Mouse (Mus musculus) CD4-positive, CD25-positive, alpha-beta regulatory T cell, adult 4 months (primary cell): Measurements from ENCODE around the gene Vars. TPM values are rescaled to one million over a fixed set of nuclear protein-coding genes. Genes with fewer than 3 reads are reported as not detected.
"Not testable (repeated sequence)": the region's sequence is repeated elsewhere in the genome, so short reads cannot be mapped to it uniquely, and the experiment has no call there.

Experiments used
- ATAC-seq: one replicate; pipeline ENCODE4 v1.8.0; 2017
- polyA plus RNA-seq, 2 experiments: library from polyadenylated mRNA; unstranded; fragments of 100-300 nt; shearing (Covaris generic); gene quantifications; one replicate each; pipeline ENCODE4 v1.2.1; 2017

The Vars gene
- polyA plus RNA-seq, 2 experiments from 2014 or later: 28.4 to 31.6 TPM

DNA sequence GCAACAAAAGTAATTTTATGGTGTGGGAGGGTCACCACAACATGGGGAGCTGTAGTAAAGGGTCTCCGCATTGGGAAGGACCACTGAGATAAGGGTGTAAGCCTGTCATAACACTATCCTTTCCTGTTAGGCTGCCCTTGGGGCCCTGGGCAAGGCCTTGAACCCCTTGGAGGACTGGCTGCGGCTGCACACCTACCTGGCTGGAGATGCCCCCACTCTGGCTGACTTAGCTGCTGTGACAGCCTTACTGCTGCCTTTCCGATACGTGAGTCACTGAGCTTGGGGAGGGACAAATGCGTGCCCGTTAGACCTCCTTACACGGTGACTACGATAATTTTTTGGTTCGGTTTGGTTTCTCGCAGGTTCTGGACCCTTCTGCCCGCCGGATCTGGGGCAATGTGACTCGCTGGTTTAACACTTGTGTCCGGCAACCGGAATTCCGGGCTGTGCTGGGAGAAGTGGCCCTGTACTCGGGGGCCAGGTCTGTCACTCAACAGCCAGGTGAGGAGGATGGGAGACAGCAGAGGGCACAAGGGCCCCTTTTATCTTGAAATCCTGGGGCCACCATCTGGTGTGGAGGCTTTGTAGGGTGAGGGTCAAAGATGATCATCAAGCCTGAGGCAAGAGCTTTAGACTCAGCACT is 3.4 kb downstream of the Vars start:
- ATAC-seq: no peak

DNA sequence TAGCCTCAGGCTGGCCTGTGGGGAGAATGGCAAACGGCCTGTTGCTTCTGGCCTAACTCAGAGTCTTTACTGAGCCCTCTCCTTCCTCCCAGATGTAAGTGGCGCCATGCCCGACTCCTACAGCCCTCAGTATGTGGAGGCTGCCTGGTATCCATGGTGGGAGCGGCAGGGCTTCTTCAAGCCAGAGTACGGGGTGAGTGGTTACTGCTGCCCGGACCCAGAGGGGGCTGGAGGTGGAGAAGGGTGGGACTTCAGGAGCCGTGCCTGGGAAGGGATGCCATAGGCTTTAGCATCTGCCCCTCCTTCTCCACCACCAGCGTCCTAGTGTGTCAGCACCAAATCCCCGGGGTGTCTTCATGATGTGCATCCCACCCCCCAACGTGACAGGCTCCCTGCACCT is 4.4 kb downstream of the Vars start:
- no peak for ATAC-seq

DNA sequence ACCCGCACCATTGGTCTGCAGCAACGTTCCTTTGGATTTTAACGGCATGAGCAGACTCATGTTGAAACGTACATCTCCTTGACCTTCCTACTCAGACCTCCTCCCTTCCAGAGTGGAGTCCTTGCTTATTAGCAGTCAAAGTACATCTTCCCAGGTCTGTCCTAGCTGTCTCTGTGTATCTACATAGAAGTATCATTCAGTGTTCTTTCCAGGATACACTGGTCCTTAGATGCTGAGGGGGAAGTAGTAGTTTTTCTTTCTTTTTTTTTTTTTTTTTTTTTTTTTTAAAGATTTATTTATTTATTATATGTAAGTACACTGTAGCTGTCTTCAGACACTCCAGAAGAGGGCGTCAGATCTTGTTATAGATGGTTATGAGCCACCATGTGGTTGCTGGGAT is 5.1 kb downstream of the Vars start:
- ATAC-seq: not testable (repeated sequence)

DNA sequence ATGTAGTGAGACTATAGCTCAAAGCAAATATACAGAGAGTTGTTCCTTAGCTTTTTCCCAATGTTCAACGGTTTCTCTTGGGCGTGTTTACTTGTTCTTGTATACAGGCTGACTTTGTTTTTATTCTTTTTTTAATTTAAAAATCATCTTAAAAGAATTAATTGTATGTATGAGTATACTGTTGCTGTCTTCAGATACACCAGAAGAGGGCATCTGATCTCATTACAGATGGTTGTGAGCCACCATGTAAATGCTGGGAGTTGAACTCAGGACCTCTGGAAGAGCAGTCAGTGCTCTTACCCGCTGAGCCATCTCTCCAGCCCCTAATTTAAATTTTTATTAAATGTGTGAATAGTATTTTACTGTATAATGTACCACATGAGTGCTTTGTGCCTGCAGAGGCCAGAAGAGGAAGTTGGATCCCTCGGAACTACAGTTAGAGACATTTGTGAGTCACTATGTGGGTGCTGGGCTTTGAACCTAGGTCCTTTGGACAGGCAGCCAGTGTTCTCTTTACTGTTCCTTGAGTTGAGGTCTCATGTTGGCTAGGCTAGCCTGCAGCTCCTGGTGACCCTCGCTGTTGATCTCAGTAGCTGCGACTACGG is 6.7 kb downstream of the Vars start:
- no peak for ATAC-seq

DNA sequence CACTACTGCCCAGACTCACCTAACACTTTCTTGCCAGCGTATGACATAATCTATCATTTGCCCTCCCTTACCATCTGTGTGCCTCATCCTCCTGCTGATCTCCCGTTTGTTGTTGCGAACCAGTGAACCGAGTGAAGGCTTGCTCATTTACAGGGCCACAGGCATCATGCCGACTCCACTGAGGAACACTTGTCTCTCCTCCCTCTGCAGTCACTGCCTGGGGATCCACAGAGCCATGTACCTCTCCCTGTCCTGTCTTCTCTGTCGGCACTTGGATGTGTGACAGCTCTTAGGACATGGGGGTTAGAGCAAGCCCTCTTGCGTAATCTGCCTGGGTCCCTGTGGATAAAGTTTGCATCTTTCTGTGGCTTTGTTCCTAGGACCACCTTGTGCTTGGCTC is 8.8 kb downstream of the Vars start:
- ATAC-seq: no peak

DNA sequence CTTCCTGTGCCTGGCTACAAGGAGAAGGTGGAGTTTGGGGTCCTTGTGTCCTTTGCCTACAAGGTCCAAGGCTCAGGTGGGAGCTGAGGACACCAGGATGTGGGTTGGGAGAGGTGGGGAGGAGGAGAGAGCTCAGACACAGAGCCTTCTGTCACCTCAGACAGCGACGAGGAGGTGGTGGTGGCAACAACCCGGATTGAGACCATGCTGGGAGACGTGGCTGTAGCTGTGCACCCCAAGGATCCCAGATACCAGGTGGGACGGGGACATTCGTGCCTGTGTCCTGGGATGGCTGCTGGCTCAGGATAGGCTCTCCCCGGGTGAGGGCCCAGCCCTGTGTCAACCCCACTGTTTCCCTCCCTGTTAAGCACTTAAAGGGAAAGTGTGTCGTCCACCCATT is 10.7 kb downstream of the Vars start:
- ATAC-seq: no peak

DNA sequence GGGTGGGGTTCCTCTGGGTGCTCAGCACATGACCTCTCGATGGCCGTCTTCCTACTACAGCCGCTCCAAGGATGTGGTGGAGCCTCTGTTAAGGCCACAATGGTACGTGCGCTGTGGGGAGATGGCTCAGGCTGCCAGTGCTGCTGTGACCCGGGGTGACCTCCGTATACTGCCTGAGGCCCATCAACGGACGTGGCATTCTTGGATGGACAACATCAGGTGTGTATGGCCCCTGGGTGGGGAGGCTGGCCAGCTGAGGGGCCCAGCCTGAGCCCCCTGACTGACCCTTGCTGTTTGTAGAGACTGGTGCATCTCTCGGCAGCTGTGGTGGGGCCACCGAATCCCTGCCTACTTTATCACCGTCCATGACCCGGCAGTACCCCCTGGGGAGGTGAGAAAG is 11.6 kb downstream of the Vars start:
- no peak for ATAC-seq

DNA sequence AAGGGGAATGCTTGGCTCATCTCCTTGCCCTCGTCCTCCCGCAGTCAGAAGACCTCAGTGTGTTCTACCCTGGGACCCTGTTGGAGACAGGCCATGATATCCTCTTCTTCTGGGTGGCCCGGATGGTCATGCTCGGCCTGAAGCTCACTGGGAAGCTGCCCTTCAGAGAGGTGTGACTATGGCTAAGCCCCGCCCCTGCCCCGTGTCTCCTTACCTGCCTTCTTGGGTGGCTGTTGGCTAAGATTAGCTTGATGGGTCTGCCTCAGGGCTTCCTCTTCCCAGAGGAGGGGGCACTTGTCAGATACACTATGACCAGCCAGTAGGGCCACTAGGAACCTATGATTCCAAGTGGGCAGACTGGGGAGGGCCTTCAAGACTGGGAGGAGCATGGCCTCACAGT is 12.4 kb downstream of the Vars start:
- ATAC-seq: no peak

DNA sequence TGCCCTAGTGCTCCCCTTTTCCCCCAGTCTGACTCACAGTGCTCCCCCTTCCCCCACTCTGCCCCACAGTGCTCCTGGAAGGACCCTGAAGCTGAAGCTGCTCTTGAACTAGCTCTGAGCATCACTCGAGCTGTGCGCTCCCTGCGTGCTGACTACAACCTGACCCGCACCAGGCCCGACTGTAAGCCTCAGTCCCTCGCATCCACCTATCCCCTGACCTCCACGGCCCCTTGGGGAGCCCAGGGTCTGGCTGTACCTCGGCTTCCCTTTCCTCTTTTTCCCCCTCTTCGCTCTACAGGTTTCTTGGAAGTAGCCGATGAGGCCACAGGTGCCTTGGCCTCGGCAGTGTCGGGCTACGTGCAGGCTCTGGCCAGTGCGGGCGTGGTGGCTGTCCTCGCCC is 14.5 kb downstream of the Vars start:
- ATAC-seq: no peak

DNA sequence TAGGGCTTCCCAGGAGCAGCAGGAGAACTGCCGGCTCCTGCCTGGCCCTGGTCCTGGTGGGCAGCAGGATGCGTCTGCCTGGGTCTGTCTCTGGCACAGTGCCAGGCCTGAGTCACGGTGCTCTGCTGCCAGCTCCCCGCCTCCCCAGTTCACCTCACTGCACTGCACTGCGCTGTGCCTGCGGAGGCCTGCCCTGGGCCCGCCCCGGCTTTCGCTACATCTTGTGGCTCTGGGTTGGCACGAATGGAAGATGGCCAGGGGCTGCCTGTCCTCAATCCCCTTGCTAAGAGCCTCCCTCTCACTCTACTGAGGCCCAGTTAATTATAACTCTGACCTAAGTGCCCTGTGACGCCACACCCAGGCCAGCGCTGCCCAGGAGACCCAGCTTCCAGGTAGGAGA is 15.6 kb downstream of the Vars start, which contains the start of gene Vwa7:
TSS of gene Vwa7 (plus strand) at position 204 of the 400 bp plus-strand sequence.
- no peak for ATAC-seq

DNA sequence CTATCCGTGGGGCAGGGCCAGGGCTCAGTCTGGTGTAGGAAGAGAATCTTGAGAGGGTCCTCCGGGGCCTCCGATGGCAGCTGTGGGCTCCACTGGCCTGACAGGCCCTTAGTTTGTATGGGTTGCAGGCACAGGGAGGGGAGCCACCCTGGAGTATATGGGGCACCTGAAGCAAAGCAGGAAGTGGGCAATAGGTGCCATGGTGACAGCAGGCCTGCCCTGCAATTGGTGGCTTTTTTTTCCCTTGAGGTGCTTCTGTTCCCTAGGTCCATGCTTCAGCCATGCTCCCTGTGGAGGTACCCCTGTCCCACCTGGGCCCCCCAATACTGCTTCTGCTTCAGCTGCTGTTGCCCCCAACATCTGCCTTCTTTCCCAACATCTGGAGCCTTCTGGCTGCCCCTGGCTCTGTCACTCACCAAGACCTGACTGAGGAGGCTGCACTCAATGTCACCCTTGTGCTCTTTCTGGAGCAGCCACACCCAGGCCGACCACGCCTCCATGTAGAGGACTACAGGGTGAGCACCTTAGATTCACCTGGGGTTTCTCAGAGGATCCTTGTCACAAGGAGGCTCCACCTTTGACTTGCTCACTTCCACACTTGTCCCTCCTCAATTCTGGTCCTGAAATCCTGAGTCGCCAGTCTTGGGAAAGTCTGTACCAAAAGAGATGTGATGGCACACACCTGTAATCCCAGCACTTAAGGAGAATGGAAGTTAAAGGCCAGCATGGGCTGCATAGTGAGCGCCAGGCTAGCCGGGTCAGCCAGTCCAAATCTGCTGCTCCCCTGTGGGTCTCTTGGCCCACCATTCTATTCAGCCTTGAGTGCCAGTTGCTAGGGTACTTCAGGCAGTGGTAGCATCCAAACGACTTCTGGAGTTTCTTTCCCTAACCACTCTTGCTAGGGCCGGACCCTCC is 16.3 kb downstream of the Vars start:
- ATAC-seq: peak; percentile 70

DNA sequence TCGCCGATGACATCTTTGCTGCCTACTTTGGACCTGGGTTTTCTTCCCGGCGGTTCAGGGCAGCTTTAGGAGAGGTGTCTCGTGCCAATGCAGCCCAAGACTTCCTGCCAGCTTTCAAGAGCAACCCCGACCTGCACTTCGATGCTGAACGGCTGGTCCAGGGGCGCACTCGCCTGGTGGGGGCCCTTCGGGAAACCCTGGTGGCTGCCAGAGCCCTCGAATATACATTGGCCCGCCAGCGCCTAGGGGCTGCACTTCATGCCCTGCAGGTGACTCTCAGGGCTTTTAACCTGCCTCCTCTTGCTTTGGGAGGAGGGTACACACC is 16.9 kb downstream of the Vars start:
- ATAC-seq: no peak

DNA sequence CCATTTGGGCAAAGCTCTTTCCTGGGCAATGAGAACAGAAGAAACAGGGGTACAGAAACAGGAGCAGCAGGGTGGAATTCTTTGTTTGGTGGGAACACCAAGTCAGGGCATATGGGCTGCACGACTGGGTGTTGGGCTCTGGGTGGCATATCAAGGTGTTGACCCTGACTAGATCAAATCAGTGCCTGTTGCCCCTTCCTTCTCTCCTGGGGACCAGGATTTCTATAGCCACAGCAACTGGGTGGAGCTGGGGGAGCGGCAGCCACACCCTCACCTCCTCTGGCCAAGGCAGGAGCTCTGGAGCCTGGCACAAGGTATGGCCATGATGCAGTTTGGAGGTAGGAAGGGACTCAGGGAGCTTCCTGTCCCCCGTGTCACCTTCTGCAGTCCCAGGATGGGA is 17.4 kb downstream of the Vars start:
- ATAC-seq: no peak

DNA sequence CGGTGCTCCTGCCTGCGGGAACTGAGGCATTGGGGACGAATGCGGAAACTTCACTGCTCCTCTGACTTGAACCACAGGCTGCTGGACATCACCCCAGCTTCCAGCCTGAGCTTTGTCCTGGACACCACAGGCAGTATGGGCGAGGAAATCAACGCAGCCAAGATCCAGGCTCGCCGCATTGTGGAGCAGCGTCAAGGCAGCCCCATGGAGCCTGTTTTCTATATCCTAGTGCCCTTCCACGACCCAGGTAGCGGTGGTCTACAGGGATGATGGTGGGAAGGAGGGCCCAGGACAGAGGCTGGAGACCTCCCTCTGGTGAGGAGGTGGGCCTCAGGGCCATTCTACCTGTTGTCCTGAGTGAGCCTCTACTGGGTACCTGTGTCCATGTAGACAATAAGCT is 19.1 kb downstream of the Vars start:
- ATAC-seq: no peak

DNA sequence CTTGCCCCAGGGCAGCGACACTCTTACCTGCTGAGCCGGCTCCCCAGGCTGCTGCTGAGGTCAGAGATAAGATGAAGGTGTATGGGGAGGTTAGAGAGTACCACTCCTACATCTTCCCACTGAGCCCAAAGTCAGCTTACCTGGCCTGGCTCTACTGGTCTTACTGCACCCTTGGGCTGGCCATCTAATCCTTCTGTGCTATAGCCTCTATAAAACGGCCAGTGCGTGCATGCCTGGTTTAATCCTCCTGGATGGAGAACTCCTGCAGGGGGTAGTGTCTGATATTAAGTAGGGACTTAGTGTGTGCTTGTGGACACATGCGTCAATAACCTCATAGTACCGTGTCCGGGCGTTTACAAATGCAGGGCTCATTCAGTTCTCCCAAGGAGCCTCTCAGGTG is 19.8 kb downstream of the Vars start:
- no peak for ATAC-seq

DNA sequence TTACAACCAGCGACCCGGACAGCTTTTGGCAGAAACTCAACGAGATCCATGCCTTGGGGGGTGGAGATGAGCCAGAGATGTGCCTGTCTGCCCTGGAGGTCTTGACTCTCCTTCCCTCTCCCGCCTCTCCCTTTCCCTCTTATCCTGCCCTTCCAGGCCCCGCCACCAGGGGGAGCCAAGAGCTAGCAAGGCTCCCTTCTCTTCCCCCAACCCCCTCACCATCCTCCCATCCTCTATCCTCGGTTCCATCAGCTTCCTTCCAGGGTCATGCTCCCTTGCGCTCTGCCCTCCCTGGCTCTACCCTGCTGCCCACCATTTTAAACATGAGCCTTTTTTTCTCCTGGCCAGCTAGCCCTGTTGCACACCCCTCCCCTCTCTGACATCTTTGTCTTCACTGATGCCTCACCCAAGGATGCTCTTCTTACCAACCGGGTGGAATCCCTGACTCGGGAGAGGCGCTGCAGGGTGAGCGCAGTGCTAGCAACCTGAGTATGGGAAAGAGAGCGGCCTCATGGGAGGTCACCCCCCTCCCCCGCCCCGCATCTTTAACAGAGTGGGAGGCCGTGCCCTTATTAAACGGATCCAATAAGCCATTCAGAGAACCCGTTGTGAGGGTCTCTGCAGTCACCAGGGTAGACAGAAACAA is 20.5 kb downstream of the Vars start:
- ATAC-seq: peak; percentile 74

DNA sequence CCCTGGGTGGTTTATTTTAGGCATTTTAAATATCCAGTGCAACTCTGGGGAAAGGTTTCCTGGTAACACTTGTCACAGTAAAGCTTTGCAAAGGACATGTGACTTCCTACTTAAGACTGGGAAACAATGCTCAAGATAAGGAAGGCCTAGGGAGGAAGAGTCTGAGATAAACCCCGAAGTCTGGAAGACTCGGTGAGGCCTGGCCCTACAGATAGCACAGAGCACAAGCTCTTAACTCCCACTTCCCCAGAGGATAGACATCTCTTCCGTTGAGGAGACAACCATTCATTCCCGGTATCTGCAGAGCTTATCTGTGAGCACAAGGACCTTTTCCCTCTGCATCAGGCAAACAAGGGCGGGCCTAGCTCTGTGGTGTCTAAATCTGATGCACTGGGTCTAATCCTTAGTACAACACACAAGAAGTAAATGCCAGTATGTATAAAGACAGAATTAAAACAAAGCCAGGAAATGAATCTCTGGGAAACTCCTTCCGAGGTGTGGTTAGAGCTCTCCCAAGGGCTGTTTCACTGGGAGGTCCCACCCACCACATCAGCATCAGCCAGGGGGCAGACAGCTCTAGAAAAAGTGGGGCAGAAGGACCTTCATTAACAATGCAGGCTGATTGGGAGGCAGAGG is 21.2 kb downstream of the Vars start:
- ATAC-seq: no peak

DNA sequence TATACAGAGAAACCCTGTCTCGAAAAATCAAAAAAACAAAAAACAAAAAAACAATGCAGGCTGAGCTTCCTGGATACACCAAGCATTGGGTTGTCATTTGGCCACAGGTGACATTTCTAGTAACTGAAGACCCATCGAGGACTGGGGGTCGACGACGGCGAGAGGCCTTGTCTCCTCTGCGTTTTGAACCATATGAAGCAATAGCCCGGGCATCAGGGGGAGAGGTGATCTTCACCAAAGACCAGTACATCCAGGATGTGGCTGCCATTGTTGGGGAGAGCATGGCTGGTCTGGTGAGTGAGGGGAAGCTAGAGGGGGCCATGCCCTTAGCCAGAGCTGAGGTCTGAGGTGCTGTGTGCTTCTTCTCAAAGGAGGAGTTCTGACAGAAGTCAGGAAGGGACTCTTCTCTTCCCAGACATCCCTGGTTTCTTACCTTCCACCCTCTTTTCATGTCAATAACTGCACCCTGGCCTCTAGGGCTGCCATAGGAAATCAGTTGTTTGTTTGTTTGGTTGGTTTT is 21.8 kb downstream of the Vars start:
- ATAC-seq: no peak

DNA sequence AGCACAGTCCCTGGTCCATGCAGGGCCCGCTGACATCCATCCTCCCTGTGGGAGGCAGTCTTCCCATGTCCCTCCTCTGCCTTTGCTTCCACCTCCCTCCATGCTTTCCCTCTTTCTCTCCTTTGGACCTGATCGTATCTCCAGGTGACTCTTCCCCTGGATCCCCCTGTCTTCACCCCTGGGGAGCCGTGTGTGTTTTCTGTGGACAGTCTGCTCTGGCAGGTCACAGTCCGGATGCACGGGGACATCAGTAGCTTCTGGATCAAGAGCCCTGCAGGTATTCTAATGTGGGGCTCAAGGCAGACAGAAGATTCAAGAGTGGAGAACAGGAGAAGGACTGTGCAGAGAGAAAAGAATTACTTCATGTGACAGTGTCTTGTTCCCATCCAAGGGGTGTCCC is 22.4 kb downstream of the Vars start:
- ATAC-seq: no peak

DNA sequence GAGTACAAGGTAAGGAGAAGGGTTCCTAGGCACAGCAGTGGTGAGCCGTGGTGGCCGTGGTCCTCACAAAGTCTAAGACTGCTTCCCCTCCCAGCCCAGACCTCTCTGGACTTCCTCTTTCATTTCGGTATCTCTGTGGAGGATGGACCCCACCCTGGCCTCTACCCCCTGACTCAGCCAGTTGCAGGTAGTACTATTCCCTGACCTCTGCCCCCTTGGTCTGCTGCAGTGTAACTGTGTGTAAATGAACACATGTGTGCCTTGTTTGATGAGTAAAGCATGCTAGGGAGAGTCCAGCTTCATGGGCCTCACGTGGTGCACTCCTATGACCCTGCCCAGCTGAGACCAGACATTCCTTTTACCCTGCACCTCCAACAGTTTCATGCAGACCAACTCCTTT is 23.0 kb downstream of the Vars start:
- no peak for ATAC-seq

DNA sequence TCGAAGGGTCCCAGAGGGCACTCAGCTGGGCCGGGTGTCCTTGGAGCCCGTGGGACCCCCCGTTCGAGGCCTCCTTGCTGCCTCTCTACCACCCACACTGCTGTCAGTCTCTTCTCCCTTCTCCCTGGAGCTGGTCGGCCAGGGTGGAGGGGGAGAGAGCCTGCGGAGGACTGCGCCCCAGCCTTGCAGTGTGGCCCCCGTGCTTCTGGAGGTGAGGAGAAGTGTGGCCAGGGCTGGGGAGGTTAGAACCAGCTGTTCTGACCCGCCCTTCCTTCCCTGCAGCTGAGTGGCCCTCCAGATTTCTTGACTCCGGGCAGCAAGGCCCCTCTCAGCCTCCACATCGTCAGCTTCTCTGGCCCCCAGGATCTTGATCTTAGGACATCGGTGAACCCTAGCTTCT is 23.5 kb downstream of the Vars start:
- no peak for ATAC-seq

DNA sequence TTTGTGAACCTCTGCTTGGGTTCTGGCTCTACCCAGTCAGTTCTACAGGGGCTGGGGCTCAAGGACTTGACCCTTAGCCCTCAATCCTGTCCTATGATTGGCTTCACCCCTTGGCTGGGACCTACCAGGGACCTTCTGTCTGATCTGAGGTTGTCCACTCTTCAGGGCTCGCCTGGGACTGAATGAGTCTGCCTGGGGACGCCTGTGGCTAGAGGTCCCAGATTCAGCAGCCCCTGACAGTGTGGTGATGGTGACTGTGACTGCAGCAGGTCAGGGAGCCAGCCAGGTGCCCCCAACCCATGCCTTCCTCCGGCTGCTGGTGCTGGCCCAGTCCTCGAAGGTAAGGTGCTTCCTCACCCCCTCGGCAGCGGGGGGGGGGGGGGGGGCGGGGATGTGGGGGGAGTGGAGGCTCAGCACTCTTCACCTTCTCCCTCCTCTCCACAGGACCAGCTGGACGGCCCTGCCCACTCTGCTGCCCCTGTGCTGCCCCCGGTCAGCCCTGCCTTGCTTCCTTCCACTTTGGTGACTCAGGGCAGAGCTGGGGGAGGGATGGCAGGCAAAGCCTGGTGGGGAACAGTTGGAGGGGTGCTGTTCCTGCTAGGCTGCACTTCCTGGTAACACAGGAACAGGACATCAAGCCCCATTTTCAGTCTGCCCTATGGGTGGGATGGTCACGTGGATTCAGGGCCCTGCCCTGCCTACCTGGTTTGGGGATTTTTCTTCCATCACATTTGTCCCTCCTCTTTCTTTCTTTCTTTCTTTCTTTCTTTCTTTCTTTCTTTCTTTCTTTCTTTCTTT is 24.1 kb downstream of the Vars start:
- no peak for ATAC-seq
